Mouse (Mus musculus): ENCODE results near the gene Itga4. TPM values are rescaled to one million over a fixed set of nuclear protein-coding genes. Genes with fewer than 3 reads are reported as not detected.

Itga4 gene
- polyA plus RNA-seq, 1 experiment: 23.5 TPM

DNA sequence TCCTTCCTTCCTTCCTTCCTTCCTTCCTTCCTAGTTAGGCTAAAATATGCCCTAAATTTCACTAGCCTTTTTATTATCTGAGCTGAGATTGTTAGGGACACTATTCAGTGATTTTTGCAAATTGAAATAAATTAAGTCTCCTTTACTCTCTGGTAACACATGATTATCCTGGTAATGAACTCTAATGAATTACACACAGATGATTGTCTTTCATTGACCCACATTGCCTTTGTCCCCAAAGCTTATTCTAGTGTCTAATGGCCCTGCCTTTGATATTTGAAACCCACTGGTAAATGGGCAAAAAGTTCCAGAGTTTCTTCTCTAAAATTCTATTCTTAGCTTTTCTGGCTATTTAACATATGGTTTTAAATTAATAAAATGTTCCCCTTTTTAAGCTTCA, 23.4 kb downstream of the Itga4 start:
- DNase-seq (ENCODE audit: low read depth in 1 of 2, low spot score in 2 of 2): no peak
- TF ChIP-seq CTCF (IDR thresholded peaks at IDR 0.05; ENCODE audit: extremely low read depth, insufficient read depth, insufficient read length, insufficient replicate concordance) (no peak), POLR2A (IDR thresholded peaks at IDR 0.05; ENCODE audit: low read depth, low read length) (no peak)
- no peaks in the 10 kb centered on the region for H3K4me1 ChIP-seq (ENCODE audit: control insufficient read depth, insufficient read depth, insufficient read length)
- no peak overlapping the region for H3K27ac ChIP-seq (ENCODE audit: insufficient read depth, low read length)
- H3K4me3 ChIP-seq (ENCODE audit: extremely low read depth, insufficient read depth, insufficient read length): no peak overlapping the region
- peaks cover 35% of the 10 kb centered on the region for H3K36me3 ChIP-seq (ENCODE audit: control insufficient read depth, insufficient read depth, low read length)
- no peaks in the 10 kb centered on the region for H3K27me3 ChIP-seq (ENCODE audit: control insufficient read depth, insufficient read depth, low read length)

DNA sequence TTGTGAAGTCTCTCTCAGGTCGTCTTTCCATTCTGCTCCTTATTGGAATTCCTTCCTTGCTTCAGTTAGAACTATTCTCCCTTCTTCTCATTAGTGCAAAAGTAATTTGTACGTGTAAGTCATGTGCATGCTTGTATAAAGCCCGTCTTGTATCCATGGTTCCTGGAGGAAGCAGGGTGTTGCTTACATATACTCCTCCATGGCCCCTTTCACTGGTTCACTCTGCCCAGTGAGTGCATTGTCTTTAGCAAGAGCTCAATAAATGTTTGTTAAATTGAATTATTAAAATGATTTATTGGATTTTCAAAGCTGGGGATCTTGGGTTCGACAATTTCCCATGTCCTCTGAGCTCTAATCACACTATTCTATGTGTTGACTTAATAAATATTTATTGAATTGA, 29.0 kb downstream of the Itga4 start:
- H3K27me3 ChIP-seq (ENCODE audit: control insufficient read depth, insufficient read depth, low read length): no peaks in the 10 kb centered on the region
- no peak for TF ChIP-seq CTCF (IDR thresholded peaks at IDR 0.05; ENCODE audit: extremely low read depth, insufficient read depth, insufficient read length, insufficient replicate concordance)
- no peak for TF ChIP-seq POLR2A (IDR thresholded peaks at IDR 0.05; ENCODE audit: low read depth, low read length)
- 95% methylated on average over 4 of the region's 4 CpGs for WGBS

GRCm38 (mm10) chr2:79290149-79290548, 34.9 kb downstream of the Itga4 start:
- peaks cover 63% of the 10 kb centered on the region for H3K36me3 ChIP-seq (ENCODE audit: control insufficient read depth, insufficient read depth, low read length)
- H3K27ac ChIP-seq (ENCODE audit: insufficient read depth, low read length): no peak overlapping the region
- H3K27me3 ChIP-seq (ENCODE audit: control insufficient read depth, insufficient read depth, low read length): no peaks in the 10 kb centered on the region
- 71% methylated on average over 1 of the region's 1 CpGs for WGBS
- TF ChIP-seq POLR2A (IDR thresholded peaks at IDR 0.05; ENCODE audit: low read depth, low read length): no peak
- TF ChIP-seq CTCF (IDR thresholded peaks at IDR 0.05; ENCODE audit: extremely low read depth, insufficient read depth, insufficient read length, insufficient replicate concordance): no peak
- no peaks in the 10 kb centered on the region for H3K4me1 ChIP-seq (ENCODE audit: control insufficient read depth, insufficient read depth, insufficient read length)
- no peak for DNase-seq (ENCODE audit: low read depth in 1 of 2, low spot score in 2 of 2)
- H3K4me3 ChIP-seq (ENCODE audit: extremely low read depth, insufficient read depth, insufficient read length): no peak overlapping the region

More for the DNA sequence above, 29.0 kb downstream of the Itga4 start:
- Histone ChIP-seq H3K36me3 (ENCODE audit: control insufficient read depth, insufficient read depth, low read length) (peaks cover 45% of the 10 kb centered on the region), H3K4me3 (ENCODE audit: extremely low read depth, insufficient read depth, insufficient read length) (no peak overlapping the region), H3K4me1 (ENCODE audit: control insufficient read depth, insufficient read depth, insufficient read length) (no peaks in the 10 kb centered on the region), H3K27ac (ENCODE audit: insufficient read depth, low read length) (no peak overlapping the region)
- DNase-seq (ENCODE audit: low read depth in 1 of 2, low spot score in 2 of 2): no peak

GRCm38 (mm10) chr2:79291922-79292321, 36.7 kb downstream of the Itga4 start:
- no peak overlapping the region for H3K4me3 ChIP-seq (ENCODE audit: extremely low read depth, insufficient read depth, insufficient read length)
- DNase-seq (ENCODE audit: low read depth in 1 of 2, low spot score in 2 of 2): no peak
- no peak overlapping the region for H3K27ac ChIP-seq (ENCODE audit: insufficient read depth, low read length)
- H3K27me3 ChIP-seq (ENCODE audit: control insufficient read depth, insufficient read depth, low read length): no peaks in the 10 kb centered on the region
- TF ChIP-seq POLR2A (IDR thresholded peaks at IDR 0.05; ENCODE audit: low read depth, low read length) (no peak), CTCF (IDR thresholded peaks at IDR 0.05; ENCODE audit: extremely low read depth, insufficient read depth, insufficient read length, insufficient replicate concordance) (no peak)
- 93% methylated on average over 8 of the region's 8 CpGs for WGBS
- H3K4me1 ChIP-seq (ENCODE audit: control insufficient read depth, insufficient read depth, insufficient read length): no peaks in the 10 kb centered on the region
- peaks cover 59% of the 10 kb centered on the region for H3K36me3 ChIP-seq (ENCODE audit: control insufficient read depth, insufficient read depth, low read length)

- Histone ChIP-seq H3K27me3 (ENCODE audit: control insufficient read depth, insufficient read depth, low read length) (no peaks in the 10 kb centered on the region), H3K4me1 (ENCODE audit: control insufficient read depth, insufficient read depth, insufficient read length) (no peaks in the 10 kb centered on the region), H3K36me3 (ENCODE audit: control insufficient read depth, insufficient read depth, low read length) (peaks cover 58% of the 10 kb centered on the region), H3K4me3 (ENCODE audit: extremely low read depth, insufficient read depth, insufficient read length) (no peak overlapping the region), H3K27ac (ENCODE audit: insufficient read depth, low read length) (no peak overlapping the region)
- 94% methylated on average over 6 of the region's 6 CpGs for WGBS
- TF ChIP-seq CTCF (IDR thresholded peaks at IDR 0.05; ENCODE audit: extremely low read depth, insufficient read depth, insufficient read length, insufficient replicate concordance) (no peak), POLR2A (IDR thresholded peaks at IDR 0.05; ENCODE audit: low read depth, low read length) (no peak)
- no peak for DNase-seq (ENCODE audit: low read depth in 1 of 2, low spot score in 2 of 2)
Measured at GRCm38 (mm10) chr2:79292431-79292830, 37.2 kb downstream of the Itga4 start.

DNA sequence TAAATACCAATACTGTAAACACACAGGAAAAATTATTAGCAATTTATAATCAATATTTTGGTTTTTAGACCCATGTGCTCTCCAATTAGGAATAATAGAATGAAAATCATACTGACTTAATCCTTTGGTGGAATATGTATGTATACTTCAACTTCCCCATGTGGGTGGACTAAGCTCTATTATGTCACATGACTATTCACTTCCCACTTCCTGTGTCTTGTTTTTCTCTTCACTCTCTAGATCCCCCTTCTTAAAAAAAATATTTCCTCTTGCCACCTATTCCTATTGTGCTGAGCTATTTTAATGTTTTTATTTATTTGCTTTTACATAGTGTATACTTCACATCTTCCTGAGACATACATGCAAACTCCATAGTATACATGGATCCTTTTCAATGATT, 47.2 kb downstream of the Itga4 start:
- no peak for TF ChIP-seq POLR2A (IDR thresholded peaks at IDR 0.05; ENCODE audit: low read depth, low read length)
- TF ChIP-seq CTCF (IDR thresholded peaks at IDR 0.05; ENCODE audit: extremely low read depth, insufficient read depth, insufficient read length, insufficient replicate concordance): no peak
- no peaks in the 10 kb centered on the region for H3K27me3 ChIP-seq (ENCODE audit: control insufficient read depth, insufficient read depth, low read length)
- H3K4me1 ChIP-seq (ENCODE audit: control insufficient read depth, insufficient read depth, insufficient read length): peaks cover 5% of the 10 kb centered on the region; the same call in 1 of the 2 replicates
- peaks cover 20% of the 10 kb centered on the region for H3K36me3 ChIP-seq (ENCODE audit: control insufficient read depth, insufficient read depth, low read length)
- no peak overlapping the region for H3K4me3 ChIP-seq (ENCODE audit: extremely low read depth, insufficient read depth, insufficient read length)
- no peak overlapping the region for H3K27ac ChIP-seq (ENCODE audit: insufficient read depth, low read length)
- DNase-seq (ENCODE audit: low read depth in 1 of 2, low spot score in 2 of 2): no peak

GRCm38 (mm10) chr2:79307549-79307948, 52.3 kb downstream of the Itga4 start:
- no peak for DNase-seq (ENCODE audit: low read depth in 1 of 2, low spot score in 2 of 2)
- 91% methylated on average over 4 of the region's 4 CpGs for WGBS
- Histone ChIP-seq H3K27ac (ENCODE audit: insufficient read depth, low read length) (no peak overlapping the region), H3K4me1 (ENCODE audit: control insufficient read depth, insufficient read depth, insufficient read length) (no peaks in the 10 kb centered on the region), H3K4me3 (ENCODE audit: extremely low read depth, insufficient read depth, insufficient read length) (no peak overlapping the region), H3K36me3 (ENCODE audit: control insufficient read depth, insufficient read depth, low read length) (peaks cover 36% of the 10 kb centered on the region), H3K27me3 (ENCODE audit: control insufficient read depth, insufficient read depth, low read length) (no peaks in the 10 kb centered on the region)
- no peak for TF ChIP-seq CTCF (IDR thresholded peaks at IDR 0.05; ENCODE audit: extremely low read depth, insufficient read depth, insufficient read length, insufficient replicate concordance)
- TF ChIP-seq POLR2A (IDR thresholded peaks at IDR 0.05; ENCODE audit: low read depth, low read length): no peak

All from spleen, adult 2 months (tissue).